Mouse (Mus musculus) hindbrain, embryonic 10.5 days (tissue): ENCODE measurements around the gene Gucy2e. TPM values are rescaled to one million over a fixed set of nuclear protein-coding genes. Genes with fewer than 3 reads are reported as not detected.

Source experiments
- DNase-seq: peaks from one replicate; pipeline ENCODE4 v3.0.0-alpha.2; 2017; ENCODE audit warnings: low spot score
- H3K27ac ChIP-seq: fragments of 300-500 bp; sonication (generic); 2 replicates; pipeline ENCODE4 v1.5.1; 2016; ENCODE audit warnings: mild to moderate bottlenecking, moderate library complexity
- H3K27me3 ChIP-seq: fragments of 300-500 bp; sonication (generic); 2 replicates; pipeline ENCODE4 v1.6.1; 2016; ENCODE audit warnings: mild to moderate bottlenecking; ENCODE audit not compliant: poor library complexity, insufficient read depth, severe bottlenecking
- H3K36me3 ChIP-seq: fragments of 300-500 bp; sonication (generic); 2 replicates; pipeline ENCODE4 v1.6.1; 2016; ENCODE audit warnings: mild to moderate bottlenecking, moderate library complexity
- H3K4me1 ChIP-seq: fragments of 300-500 bp; sonication (generic); replicated peaks from 2 replicates; pipeline ENCODE4 v1.6.1; 2016; ENCODE audit warnings: mild to moderate bottlenecking
- H3K4me3 ChIP-seq: fragments of 300-500 bp; sonication (generic); 2 replicates; pipeline ENCODE4 v1.5.1; 2016; ENCODE audit warnings: mild to moderate bottlenecking, moderate library complexity
- H3K9me3 ChIP-seq: fragments of 300-500 bp; sonication (generic); 2 replicates; pipeline ENCODE4 v1.6.1; 2016; ENCODE audit warnings: mild to moderate bottlenecking, moderate library complexity
- WGBS: fragments of 180-500 bp; shearing (Covaris S2); methylation state at CpG from one replicate; pipeline ENCODE4 v1.1.7; 2016; 5-methylcytosine and 5-hydroxymethylcytosine counted together
- polyA plus RNA-seq: library from polyadenylated mRNA; unstranded; fragments of >200 nt; fragmentation: Nextera tagmentation; extraction: Ambion mirVana; gene quantifications from 2 replicates; pipeline ENCODE4 v1.2.1, GENCODE M21; 2016

Gucy2e gene
- polyA plus RNA-seq, 1 experiment from 2014 or later = 0.09 TPM

GRCm38 (mm10) chr11:69196766-69197165, 40.1 kb downstream of the Gucy2e start:
- DNase-seq = no peak
- Histone ChIP-seq H3K27ac (no peak overlapping the region), H3K4me3 (peak overlapping the region; percentile 38), H3K36me3 (no peaks in the 10 kb centered on the region), H3K4me1 (peaks cover 11% of the 10 kb centered on the region), H3K27me3 (peaks cover 47% of the 10 kb centered on the region), H3K9me3 (no peaks in the 10 kb centered on the region)
- 9% methylated on average over 5 of the region's 5 CpGs for WGBS

- Histone ChIP-seq H3K9me3 (no peaks in the 10 kb centered on the region), H3K27me3 (peaks cover 35% of the 10 kb centered on the region), H3K4me3 (no peak overlapping the region), H3K36me3 (no peaks in the 10 kb centered on the region), H3K4me1 (peaks cover 11% of the 10 kb centered on the region), H3K27ac (no peak overlapping the region)
- DNase-seq = peak; percentile 24
- 0% methylated on average over 1 of the region's 1 CpGs for WGBS
These were observed 44.0 kb downstream of the Gucy2e start for GRCm38 (mm10) chr11:69192840-69193239.

- H3K4me1 ChIP-seq = no peaks in the 10 kb centered on the region
- no peak for DNase-seq
These were observed 50.9 kb downstream of the Gucy2e start for GRCm38 (mm10) chr11:69185936-69186335.

GRCm38 (mm10) chr11:69185031-69185430, 51.8 kb downstream of the Gucy2e start:
- H3K9me3 ChIP-seq = no peaks in the 10 kb centered on the region
- no peak for DNase-seq
- no peaks in the 10 kb centered on the region for H3K4me1 ChIP-seq
- H3K36me3 ChIP-seq = no peaks in the 10 kb centered on the region
- no peak overlapping the region for H3K4me3 ChIP-seq
- no peak overlapping the region for H3K27ac ChIP-seq
- H3K27me3 ChIP-seq = 0 out of 2 replicates have a peak, but pooled peaks cover 6% of the 10 kb centered on the region
- 91% methylated on average over 5 of the region's 5 CpGs for WGBS

More at GRCm38 (mm10) chr11:69185936-69186335, 50.9 kb downstream of the Gucy2e start:
- WGBS = 82% methylated on average over 6 of the region's 6 CpGs
- Histone ChIP-seq H3K9me3 (no peaks in the 10 kb centered on the region), H3K36me3 (no peaks in the 10 kb centered on the region), H3K27ac (no peak overlapping the region), H3K27me3 (0 out of 2 replicates have a peak, but pooled peaks cover 6% of the 10 kb centered on the region), H3K4me3 (no peak overlapping the region)

GRCm38 (mm10) chr11:69180120-69180519, 56.7 kb downstream of the Gucy2e start:
- H3K9me3 ChIP-seq = no peaks in the 10 kb centered on the region
- 0 out of 2 replicates have a peak, but pooled peaks cover 4% of the 10 kb centered on the region for H3K4me1 ChIP-seq
- no peak for DNase-seq
- no peak overlapping the region for H3K4me3 ChIP-seq
- H3K27ac ChIP-seq = no peak overlapping the region
- WGBS = 84% methylated on average over 4 of the region's 4 CpGs
- H3K27me3 ChIP-seq = no peaks in the 10 kb centered on the region
- no peaks in the 10 kb centered on the region for H3K36me3 ChIP-seq

- no peak overlapping the region for H3K4me3 ChIP-seq
These were observed 57.3 kb downstream of the Gucy2e start for GRCm38 (mm10) chr11:69179512-69179911.

GRCm38 (mm10) chr11:69178525-69178924, 58.3 kb downstream of the Gucy2e start:
- Histone ChIP-seq H3K27me3 (no peaks in the 10 kb centered on the region), H3K36me3 (no peaks in the 10 kb centered on the region), H3K4me3 (no peak overlapping the region), H3K4me1 (0 out of 2 replicates have a peak, but pooled peaks cover 4% of the 10 kb centered on the region), H3K9me3 (no peaks in the 10 kb centered on the region), H3K27ac (no peak overlapping the region)
- DNase-seq = no peak
- WGBS = 83% methylated on average over 3 of the region's 3 CpGs

More at GRCm38 (mm10) chr11:69179512-69179911, 57.3 kb downstream of the Gucy2e start:
- no peak for DNase-seq
- no peak overlapping the region for H3K27ac ChIP-seq
- 0 out of 2 replicates have a peak, but pooled peaks cover 4% of the 10 kb centered on the region for H3K4me1 ChIP-seq
- H3K9me3 ChIP-seq = no peaks in the 10 kb centered on the region
- no peaks in the 10 kb centered on the region for H3K27me3 ChIP-seq
- 59% methylated on average over 3 of the region's 3 CpGs for WGBS
- no peaks in the 10 kb centered on the region for H3K36me3 ChIP-seq

GRCm38 (mm10) chr11:69174722-69175121, 62.1 kb downstream of the Gucy2e start:
- Histone ChIP-seq H3K27me3 (no peaks in the 10 kb centered on the region; the same call in 1 of the 2 replicates), H3K4me1 (0 out of 2 replicates have a peak, but pooled peaks cover 4% of the 10 kb centered on the region), H3K9me3 (no peaks in the 10 kb centered on the region), H3K27ac (no peak overlapping the region), H3K4me3 (no peak overlapping the region), H3K36me3 (no peaks in the 10 kb centered on the region)
- DNase-seq = no peak
- WGBS = 84% methylated on average over 7 of the region's 7 CpGs

GRCm38 (mm10) chr11:69172606-69173005, 64.2 kb downstream of the Gucy2e start:
- no peak overlapping the region for H3K4me3 ChIP-seq
- 93% methylated on average over 2 of the region's 2 CpGs for WGBS
- no peak overlapping the region for H3K27ac ChIP-seq
- H3K4me1 ChIP-seq = no peaks in the 10 kb centered on the region
- no peaks in the 10 kb centered on the region for H3K36me3 ChIP-seq
- no peaks in the 10 kb centered on the region; the same call in 1 of the 2 replicates for H3K27me3 ChIP-seq
- DNase-seq = no peak
- no peaks in the 10 kb centered on the region for H3K9me3 ChIP-seq

- Histone ChIP-seq H3K27me3 (no peaks in the 10 kb centered on the region; the same call in 1 of the 2 replicates), H3K27ac (no peak overlapping the region), H3K4me1 (no peaks in the 10 kb centered on the region), H3K36me3 (no peaks in the 10 kb centered on the region), H3K4me3 (no peak overlapping the region), H3K9me3 (no peaks in the 10 kb centered on the region)
- DNase-seq = peak; percentile 42
- WGBS = 26% methylated on average over 7 of the region's 7 CpGs
These were observed 65.2 kb downstream of the Gucy2e start for GRCm38 (mm10) chr11:69171626-69172025.

GRCm38 (mm10) chr11:69169313-69169712, 67.5 kb downstream of the Gucy2e start:
- Histone ChIP-seq H3K9me3 (no peaks in the 10 kb centered on the region), H3K27ac (no peak overlapping the region), H3K36me3 (no peaks in the 10 kb centered on the region), H3K4me1 (no peaks in the 10 kb centered on the region), H3K4me3 (no peak overlapping the region), H3K27me3 (peaks cover 13% of the 10 kb centered on the region; the same call in 1 of the 2 replicates)
- DNase-seq = no peak
- 87% methylated on average over 12 of the region's 12 CpGs for WGBS
